Mouse (Mus musculus) CD8-positive naive resting alpha-beta T cell, adult 2 months (primary cell): ENCODE measurements at regions not wholly inside any gene's neighbourhood (a gene's known extent, or its start where the extent isn't known, plus 50 kb on each side); places are given as distances from the start of the nearest gene placed in this dataset.

Experiments used
- DNase-seq, 2 experiments: peaks; one replicate each; pipeline ENCODE4 v3.0.0; 2022; ENCODE audit warnings: low read depth in 2 of 2, low spot score in 2 of 2

GRCm38 (mm10) chr8:89289017-89289416 is 245.1 kb upstream of the Sall1 start:
- no peak for DNase-seq

DNA sequence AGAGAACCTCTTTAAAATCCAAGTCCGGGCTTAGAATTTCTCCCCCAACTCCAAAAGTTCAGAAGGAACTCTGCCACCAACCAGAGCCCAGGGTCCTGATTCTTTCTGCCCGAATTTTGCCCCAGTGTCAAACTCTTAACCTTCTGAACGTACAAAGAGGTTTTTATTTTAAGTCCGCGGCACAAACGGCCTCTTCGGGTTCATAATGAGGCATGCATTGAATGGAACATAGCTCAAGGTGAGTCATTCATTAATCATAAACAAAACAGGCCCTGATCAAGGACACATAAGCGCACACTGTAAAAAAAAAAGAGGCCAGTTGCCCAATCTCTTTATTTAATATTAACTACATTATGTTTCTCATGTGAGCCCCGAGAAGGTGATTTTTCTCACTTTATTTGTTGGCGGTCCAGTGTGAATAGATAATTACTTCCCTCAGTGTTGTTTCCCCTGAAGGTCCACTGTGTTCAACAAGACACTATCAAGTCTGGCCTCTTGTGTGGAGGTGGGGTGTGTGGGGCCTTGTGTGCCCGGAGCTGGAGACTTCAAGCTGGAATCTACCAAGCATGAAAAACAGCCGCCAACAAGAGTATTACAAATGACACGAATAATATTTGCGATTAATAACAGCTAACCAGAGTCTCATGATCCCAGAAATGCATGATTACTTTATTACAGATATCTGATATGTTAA is 241.1 kb upstream of the Sall1 start:
- DNase-seq, result no peak

GRCm38 (mm10) chr8:89283105-89284096 is 239.4 kb upstream of the Sall1 start:
- no peak for DNase-seq

- no peak for DNase-seq
Observed at GRCm38 (mm10) chr8:89279844-89280243, 235.9 kb upstream of the Sall1 start.

DNA sequence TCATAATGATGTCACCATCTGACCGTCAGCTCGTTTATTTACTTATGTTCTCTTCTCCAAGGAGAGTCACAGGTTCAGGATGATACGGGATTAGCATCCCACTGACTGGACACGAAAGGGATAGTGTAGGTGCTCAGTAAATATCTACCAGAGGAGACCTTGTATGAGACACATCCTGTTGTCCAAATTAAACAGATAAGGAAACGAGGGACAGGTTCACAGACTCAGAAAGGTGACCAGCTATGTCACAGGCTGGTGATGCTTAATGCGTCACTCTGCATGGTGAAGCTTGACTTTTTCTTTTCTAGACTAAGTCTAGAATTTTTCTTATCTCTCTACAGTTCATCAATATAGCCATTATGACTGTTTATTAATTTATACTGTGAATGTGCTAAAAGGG is 235.2 kb upstream of the Sall1 start:
- DNase-seq, result no peak

- no peak for DNase-seq
Observed at GRCm38 (mm10) chr8:89273276-89273675, 229.3 kb upstream of the Sall1 start.

DNA sequence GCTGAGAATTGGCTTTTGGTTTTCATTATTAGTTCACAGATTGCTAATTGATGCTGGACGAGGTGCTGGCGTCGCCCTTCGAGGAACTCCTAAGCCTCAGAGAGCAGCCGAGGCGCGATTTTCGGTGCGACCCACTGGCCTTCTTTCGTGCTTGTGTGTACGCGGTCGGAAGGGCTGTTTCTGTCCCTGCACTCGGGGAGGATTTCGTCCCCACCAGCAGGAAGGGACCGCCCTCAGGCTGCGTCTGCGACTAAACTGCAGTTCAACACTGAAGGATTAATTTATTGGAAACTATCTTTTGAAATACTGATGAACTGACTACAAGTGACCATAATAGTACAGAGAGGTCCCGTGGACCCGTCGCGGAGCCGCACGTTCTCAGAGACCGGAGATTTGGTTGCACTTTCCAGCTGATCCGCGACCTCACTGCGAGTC is 228.4 kb upstream of the Sall1 start:
- DNase-seq, result no peak

- DNase-seq, result no peak
Observed at GRCm38 (mm10) chr8:89271381-89272355, 227.7 kb upstream of the Sall1 start.

DNA sequence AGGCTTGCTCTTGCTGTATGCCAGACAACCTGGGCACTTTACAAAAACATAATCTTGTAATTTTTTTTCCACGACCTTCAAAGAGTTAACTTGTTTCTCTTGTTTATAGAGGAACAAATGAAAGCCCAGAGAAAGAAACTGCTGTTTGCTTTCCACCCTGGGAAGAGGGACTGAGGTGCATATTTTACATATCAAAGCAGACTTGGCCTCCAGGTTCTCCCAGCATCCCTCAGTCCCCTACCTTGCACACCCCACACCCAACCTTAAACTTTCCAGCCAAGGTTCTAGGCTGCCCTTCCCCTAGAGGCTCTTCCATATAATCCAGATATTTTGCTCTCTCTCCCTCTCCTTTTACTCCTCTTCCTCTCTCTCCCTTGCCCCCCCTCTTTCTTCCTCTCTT is 226.0 kb upstream of the Sall1 start:
- no peak for DNase-seq

- DNase-seq, result no peak
Observed at GRCm38 (mm10) chr8:89261163-89261812, 217.3 kb upstream of the Sall1 start.

DNA sequence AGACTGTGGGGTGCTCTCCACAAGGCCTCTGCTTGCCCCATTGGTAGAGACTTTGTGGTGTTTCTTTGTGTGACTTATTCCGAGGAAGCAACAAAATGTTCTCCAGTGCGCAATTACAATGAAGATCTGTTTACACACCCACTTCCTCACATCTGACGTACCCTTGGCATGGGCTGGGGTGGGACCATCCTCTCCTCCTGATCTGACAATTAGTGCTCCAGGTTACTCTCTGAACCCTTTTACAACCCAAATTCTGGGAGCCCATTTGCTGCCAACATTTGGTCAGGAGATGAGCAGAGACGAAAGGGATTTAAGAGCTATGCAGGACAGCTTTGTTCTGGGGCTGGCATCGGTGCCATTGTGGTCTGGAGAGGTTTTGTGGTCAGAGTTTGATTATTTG is 215.9 kb upstream of the Sall1 start:
- no peak for DNase-seq

GRCm38 (mm10) chr8:89246342-89246741 is 202.4 kb upstream of the Sall1 start:
- no peak for DNase-seq

DNA sequence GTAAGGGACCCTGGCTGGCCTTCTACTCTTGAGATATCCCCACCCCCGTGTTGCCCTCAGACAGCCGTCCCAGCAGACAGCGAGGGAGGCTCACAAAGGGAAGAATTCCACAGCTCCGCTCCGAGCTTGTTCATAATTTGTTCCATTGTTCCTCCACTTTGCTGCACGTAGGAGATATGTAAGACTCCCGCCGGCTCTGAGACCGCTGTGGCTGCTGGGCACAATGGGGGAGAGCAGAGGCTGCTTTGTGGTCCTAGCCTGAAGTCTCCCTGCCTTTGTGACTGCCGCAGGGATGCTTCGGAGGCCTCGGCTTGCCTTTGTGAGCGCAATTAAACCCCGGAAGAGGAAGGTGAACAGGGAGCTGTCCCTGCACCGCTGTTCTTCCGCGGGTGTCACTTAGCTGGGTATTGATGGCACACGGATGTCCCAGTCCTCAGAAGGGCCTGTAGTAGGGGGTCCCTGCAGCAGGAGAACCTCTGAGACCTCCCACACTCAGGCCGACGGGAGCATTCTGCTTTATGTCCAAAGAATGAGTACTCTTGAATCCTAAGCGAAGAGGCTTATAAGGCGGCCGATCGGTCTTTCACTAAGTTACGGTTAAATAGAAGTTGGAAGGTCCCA is 201.3 kb upstream of the Sall1 start:
- no peak for DNase-seq

DNA sequence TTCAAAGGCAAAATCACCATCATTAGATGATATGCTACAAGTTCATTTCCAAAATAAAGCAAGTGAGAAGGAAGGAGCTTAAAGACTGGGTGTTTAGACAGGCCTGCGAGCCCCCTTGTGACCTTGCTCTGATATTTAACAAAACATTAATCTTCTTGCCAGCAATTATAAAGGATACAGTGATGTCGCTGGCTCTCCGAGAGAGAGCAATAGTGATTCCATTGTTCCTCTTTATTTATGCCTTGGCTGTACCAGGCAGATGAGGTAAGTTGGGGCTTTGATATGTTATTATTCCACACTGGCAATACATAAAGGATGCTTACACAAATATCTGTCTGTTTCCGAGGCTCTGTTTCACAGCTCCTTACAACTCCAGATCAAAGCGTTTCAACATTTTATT is 197.7 kb upstream of the Sall1 start:
- no peak for DNase-seq

- no peak for DNase-seq
Observed at GRCm38 (mm10) chr8:89239626-89240025, 195.7 kb upstream of the Sall1 start.

- DNase-seq, result no peak
Observed at GRCm38 (mm10) chr8:89234041-89234440, 190.1 kb upstream of the Sall1 start.

GRCm38 (mm10) chr8:89232318-89232717 is 188.4 kb upstream of the Sall1 start:
- no peak for DNase-seq

DNA sequence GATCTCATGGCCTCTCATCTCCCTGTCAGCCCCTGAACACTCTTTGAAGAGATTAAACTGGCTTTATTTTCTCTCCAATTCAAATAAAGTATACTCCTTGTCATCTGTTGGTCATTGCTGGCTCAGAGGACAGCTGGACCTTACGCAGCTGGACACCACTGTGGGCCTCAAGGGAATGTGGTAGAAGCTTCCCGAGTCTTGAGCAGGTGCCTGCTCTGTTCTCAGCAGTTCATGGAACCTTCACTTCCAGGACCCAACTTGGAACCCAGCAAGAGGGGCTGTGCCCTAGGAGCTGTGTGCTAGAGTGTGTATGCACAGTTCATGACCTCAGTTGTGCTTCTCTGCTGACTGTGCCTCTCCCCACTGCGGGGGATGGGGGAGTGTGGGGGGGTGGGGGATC is 185.2 kb upstream of the Sall1 start:
- no peak for DNase-seq

- no peak for DNase-seq
Observed at GRCm38 (mm10) chr8:89220870-89221269, 176.9 kb upstream of the Sall1 start.

DNA sequence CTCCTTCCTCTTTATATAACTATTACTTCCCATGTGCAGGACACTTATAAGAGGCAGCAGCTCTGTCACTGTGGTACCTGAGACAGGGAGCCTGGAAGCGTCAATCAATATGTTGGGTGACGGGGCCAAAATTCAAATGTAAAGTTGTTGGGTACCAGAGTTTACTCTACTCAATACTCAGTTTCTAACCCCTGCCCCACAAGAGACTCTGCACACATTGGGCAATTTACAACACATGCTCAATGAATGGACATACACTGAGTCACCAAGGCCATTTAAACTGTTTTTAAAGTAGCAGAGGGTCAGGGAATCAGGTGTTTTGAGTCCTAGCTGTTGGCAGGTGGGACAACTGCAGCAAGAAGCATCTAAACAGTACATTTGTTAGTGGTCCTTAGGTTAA is 176.4 kb upstream of the Sall1 start:
- DNase-seq, result no peak
